Mouse (Mus musculus) small intestine, adult 2 months (tissue): ENCODE results near the gene Alpi. TPM values are rescaled to one million over a fixed set of nuclear protein-coding genes. Genes with fewer than 3 reads are reported as not detected.
A peak's percentile ranks its signal among the peaks of the same experiment; 100 is the strongest.

ENCODE experiments used
- H3K27ac ChIP-seq: fragments of 200-500 bp; 2 replicates; pipeline ENCODE4 v1.5.1; 2012; ENCODE audit warnings: low read depth, low read length, control low read depth, inconsistent platforms; ENCODE audit not compliant: insufficient read depth
- H3K27me3 ChIP-seq: fragments of 200-500 bp; 2 replicates; pipeline ENCODE4 v1.6.1; 2012; ENCODE audit warnings: mild to moderate bottlenecking, moderate library complexity, low read length, inconsistent platforms; ENCODE audit not compliant: control insufficient read depth, insufficient read depth
- H3K36me3 ChIP-seq: fragments of 200-500 bp; 2 replicates; pipeline ENCODE4 v1.6.1; 2012; ENCODE audit warnings: mild to moderate bottlenecking, low read length, control low read depth, inconsistent platforms; ENCODE audit not compliant: control insufficient read depth, insufficient read depth
- H3K4me1 ChIP-seq: fragments of 200-500 bp; 2 replicates; pipeline ENCODE4 v1.6.1; 2012; ENCODE audit warnings: low read length, inconsistent platforms, mixed read lengths; ENCODE audit not compliant: control insufficient read depth, insufficient read depth, insufficient read length
- H3K4me3 ChIP-seq: fragments of 200-500 bp; 2 replicates; pipeline ENCODE4 v1.5.1; 2012; ENCODE audit warnings: low read depth, mild to moderate bottlenecking, control low read depth, inconsistent platforms, low read length, moderate library complexity
- CTCF ChIP-seq: fragments of 200-500 bp; IDR thresholded peaks from 2 replicates; pipeline ENCODE4 v1.5.1; 2012; ENCODE audit warnings: low read depth, mild to moderate bottlenecking, control low read depth, inconsistent platforms, low read length, moderate library complexity, mixed read lengths; ENCODE audit not compliant: insufficient replicate concordance, insufficient read length; ENCODE audit errors: extremely low read depth
- POLR2A ChIP-seq: fragments of 200-500 bp; IDR thresholded peaks from 2 replicates; pipeline ENCODE4 v1.6.1; 2012; ENCODE audit warnings: low read depth, mild to moderate bottlenecking, control low read depth, inconsistent platforms, low read length, moderate library complexity
- WGBS: fragments of 180-500 bp; shearing (Covaris S2); methylation state at CpG from one replicate; pipeline ENCODE4 v1.1.7; 2018; 5-methylcytosine and 5-hydroxymethylcytosine counted together
- polyA plus RNA-seq: library from polyadenylated mRNA; depleted of rRNA; stranded (reverse); fragments of >200 nt; gene quantifications from 2 replicates; pipeline ENCODE4 v1.2.3, GENCODE M21; 2012

The Alpi gene
- polyA plus RNA-seq, 1 experiment = 2,031 TPM

DNA sequence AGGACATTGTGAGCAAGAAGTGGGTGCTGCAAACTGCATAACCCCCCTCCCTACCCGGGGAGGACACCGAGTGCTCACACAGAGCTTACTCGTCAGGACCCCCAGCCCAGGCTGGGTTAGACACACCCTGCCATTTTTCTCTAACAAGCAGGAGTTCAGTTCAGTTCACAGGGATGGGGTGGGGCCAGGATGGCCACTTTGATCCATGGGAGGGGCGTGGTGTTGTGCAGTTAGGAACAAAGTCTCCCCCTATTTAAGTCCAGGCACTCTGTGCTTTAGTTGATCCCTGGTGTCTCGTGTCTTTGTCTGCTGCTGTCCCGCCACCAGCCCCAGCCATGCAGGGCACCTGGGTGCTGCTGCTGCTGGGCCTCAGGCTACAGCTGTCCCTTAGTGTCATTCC, 23.3 kb upstream of the Alpi start, which contains the start of gene Akp3:
Gene Akp3 (plus strand): TSS at position 301 of the 400 bp plus-strand sequence.
- Histone ChIP-seq H3K4me1 (peaks cover 13% of the 10 kb centered on the region), H3K4me3 (peak within 1 kb of the TSS; percentile 49; the same call in 1 of the 2 replicates), H3K36me3 (no peaks in the 10 kb centered on the region; the same call in 1 of the 2 replicates), H3K27ac (no peak within 1 kb of the TSS; the same call in 1 of the 2 replicates), H3K27me3 (peaks cover 18% of the 10 kb centered on the region)
- TF ChIP-seq POLR2A (no peak), CTCF (no peak)
- WGBS = 44% methylated on average over 6 of the region's 6 CpGs

DNA sequence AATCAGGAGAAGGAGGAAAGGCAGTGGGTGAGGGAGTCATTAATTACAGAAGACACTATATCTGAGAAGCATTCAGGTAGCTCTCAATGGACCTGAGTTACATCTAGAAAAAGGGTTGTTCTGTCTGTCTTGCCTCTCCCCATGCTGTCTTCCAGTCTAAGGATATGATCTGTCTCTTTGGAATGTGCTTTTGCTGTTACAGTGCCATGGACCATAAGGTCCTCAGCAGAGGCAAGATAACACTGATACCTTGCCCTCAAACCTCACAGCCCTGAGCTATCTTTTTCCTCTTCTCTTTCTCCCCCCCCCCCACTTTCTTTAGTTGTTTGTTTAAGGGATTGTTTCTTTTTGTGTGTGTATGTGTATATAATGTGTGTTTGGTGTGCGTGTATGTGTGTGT, 13.4 kb upstream of the Alpi start:
- no peak overlapping the region for H3K4me3 ChIP-seq
- WGBS = 77% methylated on average over 1 of the region's 1 CpGs
- TF ChIP-seq POLR2A (no peak), CTCF (no peak)

DNA sequence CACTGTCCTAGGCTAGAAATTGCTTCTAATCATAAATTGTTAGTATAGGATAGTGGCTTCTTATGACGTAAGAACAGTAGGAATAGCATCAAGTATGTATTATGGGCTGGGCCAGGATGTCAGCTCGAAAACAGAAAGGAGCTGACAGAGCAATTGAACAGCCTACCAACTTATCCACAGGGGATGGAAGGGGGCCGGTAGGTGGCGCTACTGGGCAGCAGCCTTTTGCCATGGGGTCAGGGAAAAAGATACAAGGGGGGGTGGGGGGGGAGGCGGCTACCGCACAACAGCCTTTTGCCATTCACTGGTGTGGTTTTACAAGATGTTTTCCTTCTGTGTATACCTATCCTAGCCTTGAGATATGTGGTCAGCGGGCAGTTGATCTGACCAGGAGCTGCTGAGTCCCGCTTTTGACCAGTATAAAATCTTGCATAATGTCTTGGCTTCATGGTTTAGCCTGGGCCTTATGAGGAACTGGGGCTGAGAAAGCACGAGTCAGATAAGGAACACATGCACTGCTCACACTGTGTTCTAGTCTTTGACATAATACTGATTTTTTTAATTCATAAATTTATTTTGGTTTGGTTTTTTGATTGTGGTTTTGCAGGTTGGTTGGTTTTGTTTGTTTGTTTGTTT, 10.4 kb upstream of the Alpi start:
- Histone ChIP-seq H3K4me3 (no peak overlapping the region), H3K4me1 (peaks cover 3% of the 10 kb centered on the region; the same call in 1 of the 2 replicates), H3K36me3 (no peaks in the 10 kb centered on the region), H3K27ac (no peak overlapping the region), H3K27me3 (no peaks in the 10 kb centered on the region)
- TF ChIP-seq POLR2A = no peak
- TF ChIP-seq CTCF = peak; percentile 60; the same call in 1 of the 2 replicates
- 68% methylated on average over 9 of the region's 9 CpGs for WGBS

More for the DNA sequence above, 13.4 kb upstream of the Alpi start:
- Histone ChIP-seq H3K27ac (no peak overlapping the region), H3K36me3 (no peaks in the 10 kb centered on the region), H3K4me1 (no peaks in the 10 kb centered on the region), H3K27me3 (no peaks in the 10 kb centered on the region)

GRCm38 (mm10) chr1:87108564-87108963, 7.2 kb upstream of the Alpi start:
- H3K27me3 ChIP-seq = no peaks in the 10 kb centered on the region
- H3K4me1 ChIP-seq = peaks cover 13% of the 10 kb centered on the region; the same call in 1 of the 2 replicates
- WGBS = 79% methylated on average over 4 of the region's 4 CpGs
- no peak overlapping the region for H3K27ac ChIP-seq
- no peak for TF ChIP-seq POLR2A
- no peak for TF ChIP-seq CTCF
- H3K4me3 ChIP-seq = no peak overlapping the region
- H3K36me3 ChIP-seq = no peaks in the 10 kb centered on the region

DNA sequence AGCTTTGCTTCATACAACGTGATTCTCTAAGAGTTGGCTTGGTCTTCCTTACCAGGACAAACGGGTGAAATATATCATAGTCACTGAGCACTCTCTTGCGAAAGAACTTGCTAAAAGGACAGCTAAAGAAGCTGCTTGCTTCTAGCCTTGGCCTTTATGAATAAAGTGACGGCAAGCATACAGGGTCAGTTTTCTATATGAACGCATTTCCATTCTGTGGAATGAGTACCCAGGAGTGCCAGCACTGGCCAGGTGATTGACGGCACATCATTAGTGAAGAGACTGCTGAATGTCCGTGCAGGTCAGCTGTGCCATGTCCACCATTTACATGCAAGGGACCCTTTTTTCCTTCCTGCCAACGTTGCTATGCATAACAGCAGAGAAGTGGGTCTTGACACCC, 5.1 kb upstream of the Alpi start:
- WGBS = 77% methylated on average over 8 of the region's 8 CpGs
- no peak overlapping the region for H3K27ac ChIP-seq
- H3K27me3 ChIP-seq = no peaks in the 10 kb centered on the region

DNA sequence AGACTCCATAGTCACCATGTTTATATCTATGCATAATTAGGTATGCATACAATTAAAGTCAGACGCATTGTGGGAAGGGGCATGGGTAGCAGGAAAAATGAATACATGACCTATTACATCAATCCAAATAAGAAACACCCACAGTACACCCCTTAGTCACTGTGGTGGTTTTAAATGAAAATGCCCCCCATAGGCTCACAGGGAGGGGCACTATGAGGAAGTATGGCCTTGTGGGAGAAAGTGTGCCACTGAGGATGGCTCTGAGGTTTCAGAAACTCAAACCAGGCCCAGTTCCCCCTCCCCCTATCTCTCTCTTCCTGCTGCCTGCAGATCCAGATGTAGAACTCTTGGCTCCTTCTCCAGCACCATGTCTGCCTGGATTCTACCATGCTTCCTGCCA, 2.5 kb upstream of the Alpi start:
- WGBS = 82% methylated on average over 1 of the region's 1 CpGs
- H3K27me3 ChIP-seq = no peaks in the 10 kb centered on the region
- H3K36me3 ChIP-seq = peaks cover 12% of the 10 kb centered on the region; the same call in 1 of the 2 replicates
- peaks cover 29% of the 10 kb centered on the region for H3K4me1 ChIP-seq
- no peak overlapping the region for H3K4me3 ChIP-seq
- TF ChIP-seq POLR2A = no peak
- TF ChIP-seq CTCF = no peak
- H3K27ac ChIP-seq = peak overlapping the region; percentile 53; the same call in 1 of the 2 replicates

More for the DNA sequence above, 5.1 kb upstream of the Alpi start:
- Histone ChIP-seq H3K4me3 (no peak overlapping the region), H3K36me3 (no peaks in the 10 kb centered on the region), H3K4me1 (peaks cover 22% of the 10 kb centered on the region; the same call in 1 of the 2 replicates)
- TF ChIP-seq POLR2A (no peak), CTCF (no peak)

DNA sequence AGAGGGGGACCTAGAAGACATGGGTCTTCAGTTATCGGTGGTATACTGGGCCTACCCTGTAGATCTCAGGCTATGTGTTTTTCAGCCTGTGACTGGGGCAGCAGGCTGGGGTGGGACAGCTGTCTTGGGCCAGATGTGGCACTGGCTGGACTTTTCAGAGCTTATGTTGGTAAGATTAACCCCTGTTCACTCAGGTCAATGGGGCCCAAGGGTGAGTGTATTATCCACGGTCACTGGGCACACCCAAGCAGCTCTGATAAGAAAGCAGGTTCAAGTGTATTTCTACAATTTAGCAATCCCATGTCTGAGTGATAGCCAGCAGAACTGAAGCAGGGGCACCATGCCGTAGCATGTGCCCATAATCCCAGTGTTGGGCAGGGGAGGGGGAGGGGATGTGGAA, 708 bp upstream of the Alpi start:
- no peaks in the 10 kb centered on the region for H3K27me3 ChIP-seq
- H3K4me3 ChIP-seq = no peak overlapping the region
- H3K27ac ChIP-seq = peak overlapping the region; percentile 98
- peaks cover 22% of the 10 kb centered on the region for H3K36me3 ChIP-seq
- WGBS = 34% methylated on average over 3 of the region's 3 CpGs
- peaks cover 29% of the 10 kb centered on the region for H3K4me1 ChIP-seq
- TF ChIP-seq CTCF (no peak), POLR2A (no peak)
